Mouse (Mus musculus): ENCODE data around the gene Olfr855. TPM values are rescaled to one million over a fixed set of nuclear protein-coding genes. Genes with fewer than 3 reads are reported as not detected.

Olfr855 gene
- not detected for total RNA-seq (2022)

GRCm38 (mm10) chr9:19582317-19582716, at the start of gene Olfr855:
Olfr855 (plus strand) TSS chr9:19582617.
- DNase-seq (ENCODE audit: low spot score in 2 of 2), result no peak

GRCm38 (mm10) chr9:19540976-19541375, 41.4 kb upstream of the Olfr855 start, which contains the start of gene Olfr853:
Olfr853 (minus strand) TSS chr9:19541076.
- no peak for DNase-seq (ENCODE audit: low spot score in 2 of 2)

- no peak for DNase-seq (ENCODE audit: low spot score in 2 of 2)
These were observed 15.1 kb upstream of the Olfr855 start, which contains the start of gene Olfr854 for GRCm38 (mm10) chr9:19567282-19567681. Olfr854 (minus strand) TSS chr9:19567382.

- no peak for DNase-seq (ENCODE audit: low spot score in 2 of 2)
These were observed 38.9 kb downstream of the Olfr855 start for GRCm38 (mm10) chr9:19621297-19621696.

- DNase-seq (ENCODE audit: low spot score in 2 of 2), result peak; percentile 94 to 98
These were observed 39.7 kb downstream of the Olfr855 start, which contains the start of gene Zfp317 for GRCm38 (mm10) chr9:19621843-19622822. Zfp317 (plus strand) TSS chr9:19622102.

GRCm38 (mm10) chr9:19629574-19629973, 47.2 kb downstream of the Olfr855 start:
- no peak for DNase-seq (ENCODE audit: low spot score in 2 of 2)

Other genes with a start within 250 kb of the Olfr855 start
- not detected for gene Olfr845, start 246.2 kb upstream of the Olfr855 start, total RNA-seq (2022)
- not detected for gene Olfr846, start 218.6 kb upstream of the Olfr855 start, total RNA-seq (2022)
- gene Olfr847, start 203.9 kb upstream of the Olfr855 start, total RNA-seq (2022), result not detected
- not detected for gene Olfr849, start 142.4 kb upstream of the Olfr855 start, total RNA-seq (2022)
- not detected for gene Olfr850, start 104.4 kb upstream of the Olfr855 start, total RNA-seq (2022)
- not detected for gene Olfr851, start 89.3 kb upstream of the Olfr855 start, total RNA-seq (2022)
- gene Olfr853, start 41.5 kb upstream of the Olfr855 start, total RNA-seq (2022), result not detected
- gene Olfr854, start 15.2 kb upstream of the Olfr855 start, total RNA-seq (2022), result not detected
- 10 to 100 TPM; 20.5 to 26.2 (median 21.8) TPM for gene Zfp317, start 39.5 kb downstream of the Olfr855 start, total RNA-seq (2022)
- not detected for gene Olfr857, start 126.8 kb downstream of the Olfr855 start, total RNA-seq (2022)
- gene Olfr58, start 197.7 kb downstream of the Olfr855 start, total RNA-seq (2022), result not detected
- not detected for gene Olfr859, start 222.3 kb downstream of the Olfr855 start, total RNA-seq (2022)

Measured in layer of hippocampus, adult 8-10 months (tissue).